Comparison of ENCODE assay signal across 9 mouse cellular contexts in genomic region chr1:40879051-40879450, GRCm38 (mm10).
DNase-seq lines count a peak whose midpoint lies in the region; ATAC-seq and TF ChIP-seq lines count a peak whose summit lies in the region.
"Had no signal": no experiment of that assay in that cellular context is flagged by ENCODE, and none has a peak within 500 bp of the region (broad histone marks: within the 10 kb centered on the region; RNA-seq: fewer than 3 reads in every experiment).

No protein-coding gene starts in this region.

- intact Hi-C loops in gastrocnemius, postnatal 14 days (cut with DNase I; ENCODE audit: low total_unique reads) = no loop called here

- no peak for ATAC-seq in liver, embryonic 11.5 days (replicated peaks; ENCODE audit: low FRiP score)
- no peak for ATAC-seq in Patski

- peak; percentile 12 for DNase-seq in liver
- no peak for DNase-seq in liver, embryonic 11.5 days (ENCODE audit: low spot score)
- no peak for DNase-seq in Patski (ENCODE audit: low read depth, low spot score)
- DNase-seq in cerebellum, postnatal 25 days = peak; percentile 25 to 62
- peak; percentile 22 for DNase-seq in gastrocnemius, postnatal 14 days
- DNase-seq in left cerebral cortex, adult 11 months (ENCODE audit: low spot score) = peak; percentile 66
- peak; percentile 55 for DNase-seq in right cerebral cortex, adult 18-20 months
- DNase-seq in spleen, adult 12 weeks (ENCODE audit: low spot score) = no peak

- H3K27ac ChIP-seq in liver, embryonic 11.5 days (ENCODE audit: low read depth, low read length) = no peak overlapping the region
- H3K27ac ChIP-seq: limb, embryonic 15.5 days had no signal

- H3K4me2 ChIP-seq in liver, embryonic 11.5 days = no peak overlapping the region
- H3K4me2 ChIP-seq: limb, embryonic 15.5 days had no signal

- no peaks in the 10 kb centered on the region for H3K27me3 ChIP-seq in liver, embryonic 11.5 days (replicated peaks; ENCODE audit: control insufficient read depth, insufficient read depth, low read length)
- H3K27me3 ChIP-seq in Patski = no peaks in the 10 kb centered on the region
- H3K27me3 ChIP-seq: limb, embryonic 15.5 days had no signal

- TF ChIP-seq CTCF in Patski (IDR thresholded peaks at IDR 0.05) = peak; percentile 78

- no peak overlapping the region for H3K9ac ChIP-seq in liver, embryonic 11.5 days (ENCODE audit: low read depth, low read length)
- H3K9ac ChIP-seq: limb, embryonic 15.5 days had no signal

- WGBS in liver, embryonic 11.5 days = 20% methylated on average over 9 of the region's 9 CpGs

- H3K4me1 ChIP-seq in liver, embryonic 11.5 days (replicated peaks; ENCODE audit: control insufficient read depth, insufficient read depth, low read length) = no peaks in the 10 kb centered on the region

- POLR2A ChIA-PET in Patski (lab: Charles Lee) = no interaction called here

- in situ Hi-C loops in Patski (cut with MboI; ENCODE audit: low pct_unique_long_range_greater_than_20kb) = loop anchor here (25.0 kb wide), 2 partner anchors 383 to 1833 kb away; no protein-coding TSS in a partner anchor

- no peaks in the 10 kb centered on the region for H3K36me3 ChIP-seq in liver, embryonic 11.5 days (ENCODE audit: control insufficient read depth, insufficient read depth, low read length)
- H3K36me3 ChIP-seq: limb, embryonic 15.5 days had no signal

- H3K4me3 ChIP-seq in liver, embryonic 11.5 days (ENCODE audit: low read depth, low read length) = no peak overlapping the region
- H3K4me3 ChIP-seq: limb, embryonic 15.5 days had no signal

- CTCF ChIA-PET in Patski (lab: Charles Lee) = interaction anchor here (0.6 to 2.8 kb wide), 13 partner anchors 11 to 928 kb away, joined by 3 to 13 read pairs (median 3); no protein-coding TSS in a partner anchor

- no peaks in the 10 kb centered on the region for H3K9me3 ChIP-seq in liver, embryonic 11.5 days (ENCODE audit: control insufficient read depth, low read length)
- H3K9me3 ChIP-seq: limb, embryonic 15.5 days had no signal

Comparison
In these comparisons a context has a peak if more than half of its experiments do, and no peak if none do; other contexts are left out.
1. DNase-seq: peak in liver (single experiment), cerebellum, postnatal 25 days (2 of 2), gastrocnemius, postnatal 14 days (single experiment), left cerebral cortex, adult 11 months (single experiment) and right cerebral cortex, adult 18-20 months (single experiment); none in liver, embryonic 11.5 days (single experiment), Patski (single experiment) and spleen, adult 12 weeks (single experiment).